Mouse (Mus musculus) frontal cortex, adult (tissue): ENCODE data around the gene Bcl7c.
"Not testable (repeated sequence)": the region's sequence is repeated elsewhere in the genome, so short reads cannot be mapped to it uniquely, and the experiment has no call there.

Experiments used
- ATAC-seq: cut with Nextera tagmentation; 2 replicates; pipeline ENCODE4 v1.9.2; 2017; ENCODE audit warnings: mild to moderate bottlenecking, moderate library complexity, mixed read lengths; ENCODE audit not compliant: low TSS enrichment

The Bcl7c gene

DNA sequence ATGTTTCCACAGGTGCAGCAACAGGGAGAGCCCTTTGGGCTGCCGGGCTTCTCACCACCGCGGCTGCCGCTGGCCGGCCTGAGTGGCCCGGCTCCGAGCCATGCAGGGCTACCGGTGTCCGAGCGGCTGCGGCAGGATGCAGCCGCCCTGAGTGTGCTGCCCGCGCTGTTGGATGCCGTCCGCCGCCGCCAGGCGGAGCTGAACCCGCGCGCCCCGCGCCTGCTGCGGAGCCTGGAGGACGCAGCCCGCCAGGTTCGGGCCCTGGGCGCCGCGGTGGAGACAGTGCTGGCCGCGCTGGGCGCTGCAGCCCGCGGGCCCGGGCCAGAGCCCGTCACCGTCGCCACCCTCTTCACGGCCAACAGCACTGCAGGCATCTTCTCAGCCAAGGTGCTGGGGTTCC lies 8.3 kb upstream of the Bcl7c start:
- ATAC-seq = peak; percentile 71

DNA sequence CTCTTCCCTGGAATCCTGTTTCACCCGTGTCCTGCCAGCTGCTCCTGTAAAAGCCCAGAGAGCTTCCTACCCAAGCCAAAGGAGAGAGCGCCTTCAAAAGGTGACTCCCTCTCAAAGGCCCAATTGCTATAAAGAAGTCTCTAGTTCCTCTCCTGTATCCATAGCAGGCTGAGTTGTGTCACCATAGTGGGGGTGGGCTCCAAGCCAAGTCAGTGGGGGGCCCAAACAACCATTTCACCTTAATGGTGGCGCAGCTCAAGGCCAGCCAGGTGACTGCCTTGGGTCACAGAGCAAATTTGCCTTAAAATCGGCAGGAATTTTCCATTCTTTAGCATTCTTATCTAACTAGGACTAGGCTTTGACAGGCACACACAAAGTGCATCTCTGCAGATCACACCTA lies 6.1 kb upstream of the Bcl7c start:
- no peak for ATAC-seq

DNA sequence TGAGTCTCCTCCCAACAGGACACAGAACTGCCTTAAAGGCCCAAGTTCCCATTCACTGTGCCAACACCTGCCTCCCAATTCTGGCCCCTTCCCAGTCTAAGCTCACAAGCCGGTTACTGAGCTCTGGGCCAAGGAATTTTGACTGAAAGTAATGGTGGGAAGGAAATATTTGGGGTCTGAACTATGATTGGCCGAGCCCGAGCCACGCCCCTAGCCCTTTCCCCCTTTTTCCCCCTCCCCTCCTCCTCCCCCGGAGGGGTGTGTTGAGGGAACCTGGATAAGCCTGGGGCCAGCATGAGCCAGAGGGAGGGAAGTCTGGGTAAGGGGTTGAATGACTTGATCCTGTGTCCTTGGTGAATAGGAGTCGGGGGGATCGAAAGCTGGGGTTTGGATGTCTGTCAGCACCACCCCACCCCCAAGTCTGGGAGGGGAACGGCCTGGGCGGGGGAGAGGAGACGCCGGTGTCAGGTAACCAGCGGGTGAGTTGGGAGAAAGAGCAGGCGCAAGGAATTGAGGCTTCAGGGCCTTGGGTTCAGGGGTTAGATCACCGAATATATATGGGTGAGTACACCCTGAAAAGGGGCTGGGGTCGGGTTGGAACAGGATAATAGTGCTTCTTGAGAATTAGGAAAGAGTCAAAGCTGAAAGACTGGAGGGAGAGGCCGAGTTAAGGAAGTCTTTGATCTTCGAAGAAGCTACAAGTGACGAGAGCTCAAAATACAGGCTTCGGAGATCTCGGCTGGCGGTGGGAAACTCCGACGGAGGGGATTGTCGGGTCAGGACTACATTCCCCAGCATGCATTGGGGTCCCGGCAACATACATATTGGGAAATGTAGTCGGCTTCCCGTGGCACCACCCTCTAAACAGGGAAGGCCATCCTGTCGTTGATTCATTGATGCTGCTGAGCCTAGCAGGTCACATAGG lies 4.0 kb upstream of the Bcl7c start, which contains the start of gene Ctf1:
Gene Ctf1, plus strand, starts transcription at position 276 of the 925 bp plus-strand sequence.
- peak; percentile 68 for ATAC-seq

DNA sequence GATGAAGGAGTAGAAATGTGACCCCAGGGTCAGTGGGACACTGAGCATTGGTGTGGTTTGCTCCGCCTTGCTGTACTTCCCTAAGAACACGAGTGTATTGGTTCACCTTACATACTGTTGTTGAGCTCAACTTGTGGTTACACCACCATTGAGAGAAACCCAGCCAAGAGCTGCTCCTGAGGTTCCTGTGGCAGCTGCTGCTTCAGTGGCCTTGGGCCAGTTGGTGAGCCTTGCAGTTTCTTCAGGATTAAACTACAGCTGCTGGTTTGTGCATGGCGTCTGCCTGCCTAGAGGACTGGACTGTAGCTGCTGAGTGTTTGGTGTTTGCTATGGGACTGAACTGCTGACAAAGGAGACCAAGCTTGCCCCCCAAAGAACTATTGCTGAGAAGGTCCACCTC lies 2.7 kb upstream of the Bcl7c start:
- ATAC-seq = no peak

DNA sequence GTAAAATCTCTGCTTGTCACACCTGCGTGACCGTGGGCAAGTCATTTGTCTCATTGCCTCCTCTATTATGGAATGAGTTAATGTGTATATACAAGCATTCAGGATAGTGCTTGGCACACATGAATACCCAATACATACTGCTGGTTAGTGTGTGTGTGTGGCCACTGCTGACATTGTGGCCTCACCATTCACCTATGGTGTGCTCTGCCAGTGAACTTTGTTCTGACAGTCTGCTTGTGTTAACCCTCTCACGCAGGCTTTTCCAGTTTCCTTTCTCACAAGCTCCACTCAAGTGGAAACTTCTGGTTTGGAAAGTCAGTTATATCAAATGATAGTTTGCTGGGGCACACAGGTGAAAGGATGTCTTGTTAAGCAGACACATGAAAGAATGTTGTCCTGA lies 2.3 kb upstream of the Bcl7c start:
- no peak for ATAC-seq

DNA sequence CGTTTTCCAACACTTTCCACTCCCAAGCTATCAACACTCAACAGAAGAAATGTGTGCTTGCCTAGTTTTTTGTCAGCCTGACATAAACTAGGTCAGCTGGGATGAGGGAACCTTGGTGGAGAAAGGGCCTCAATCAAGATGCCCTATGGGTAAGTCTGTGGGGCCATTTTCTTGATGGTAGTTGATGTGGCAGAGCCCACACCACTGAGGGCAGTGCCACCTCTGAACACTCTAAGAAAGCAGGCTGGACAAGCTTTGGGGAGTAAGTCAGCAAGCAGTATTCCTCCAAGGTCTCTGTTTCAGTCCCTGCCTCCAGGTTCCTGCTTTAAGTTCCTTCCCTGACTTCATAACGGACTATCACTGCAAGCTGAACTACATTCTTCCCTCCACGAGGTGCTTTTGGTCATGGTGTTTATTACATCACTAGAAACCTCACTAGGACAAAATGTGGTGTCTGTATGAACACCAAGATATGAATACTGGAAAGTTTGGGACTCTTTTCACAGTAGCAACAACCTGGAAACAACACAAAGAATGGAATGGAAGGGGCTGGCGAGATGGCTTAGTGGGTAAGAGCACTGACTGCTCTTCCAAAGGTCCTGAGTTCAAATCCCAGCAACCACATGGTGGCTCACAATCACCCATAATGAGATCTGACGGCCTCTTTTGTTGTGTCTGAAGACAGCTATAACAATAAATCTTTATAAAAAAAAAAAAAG lies 687 bp upstream of the Bcl7c start:
- ATAC-seq = no peak

DNA sequence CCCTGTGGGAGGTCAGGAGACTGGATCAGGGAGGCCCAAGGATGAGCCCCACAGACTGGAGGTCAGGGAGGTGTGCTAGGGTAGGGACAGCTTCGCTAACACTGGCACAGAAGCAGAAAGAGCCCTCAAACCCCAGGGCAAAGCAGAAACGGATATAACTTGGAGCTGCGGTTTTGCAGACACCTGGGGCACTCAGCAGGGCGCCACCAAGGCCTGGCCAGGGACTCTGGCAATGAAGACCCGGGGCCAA lies 851 bp downstream of the Bcl7c start:
- ATAC-seq = no peak

DNA sequence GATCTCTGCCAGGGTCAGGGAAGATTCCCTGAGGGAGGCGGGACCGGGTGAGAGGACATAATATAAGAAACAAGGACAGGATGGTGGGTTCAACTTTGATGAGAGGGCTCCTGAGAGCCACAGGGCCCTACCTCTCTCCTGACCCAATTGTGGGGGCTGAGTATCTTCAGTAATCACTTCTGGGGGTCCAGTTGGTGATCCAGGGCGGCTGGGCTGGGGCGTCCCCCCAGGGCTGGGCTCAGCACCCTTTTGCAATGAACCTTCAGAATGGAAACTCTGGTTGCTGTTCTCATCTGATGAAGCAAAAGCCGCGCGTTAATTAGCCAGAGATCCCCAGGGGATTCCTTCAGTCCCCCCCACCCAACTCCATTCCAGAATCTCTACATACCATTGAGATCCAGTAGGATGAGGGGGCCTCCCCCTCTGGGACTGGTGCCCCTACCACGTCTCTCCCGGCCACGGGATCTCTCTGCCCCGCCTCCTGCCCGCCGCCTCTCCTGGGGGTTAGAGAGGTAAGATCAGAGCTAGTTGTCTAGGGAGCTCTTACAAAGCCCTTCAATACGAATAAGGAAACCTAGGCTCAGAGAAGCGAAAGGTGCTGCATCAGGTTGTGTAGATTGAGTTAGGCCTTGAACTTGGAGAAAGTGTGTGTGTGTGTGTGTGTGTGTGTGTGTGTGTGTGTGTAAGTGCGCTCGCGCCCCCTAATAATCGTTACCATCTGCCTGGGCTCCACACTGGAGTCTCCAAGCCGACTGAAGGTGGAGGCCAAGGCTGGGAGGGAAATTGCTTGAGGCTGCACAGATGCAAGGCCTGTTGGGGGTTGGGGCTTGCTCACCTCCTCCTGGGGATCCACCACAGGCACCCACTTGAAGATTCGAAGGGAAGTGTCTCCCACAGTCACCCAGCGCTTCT lies 1.4 kb downstream of the Bcl7c start:
- ATAC-seq = no peak

DNA sequence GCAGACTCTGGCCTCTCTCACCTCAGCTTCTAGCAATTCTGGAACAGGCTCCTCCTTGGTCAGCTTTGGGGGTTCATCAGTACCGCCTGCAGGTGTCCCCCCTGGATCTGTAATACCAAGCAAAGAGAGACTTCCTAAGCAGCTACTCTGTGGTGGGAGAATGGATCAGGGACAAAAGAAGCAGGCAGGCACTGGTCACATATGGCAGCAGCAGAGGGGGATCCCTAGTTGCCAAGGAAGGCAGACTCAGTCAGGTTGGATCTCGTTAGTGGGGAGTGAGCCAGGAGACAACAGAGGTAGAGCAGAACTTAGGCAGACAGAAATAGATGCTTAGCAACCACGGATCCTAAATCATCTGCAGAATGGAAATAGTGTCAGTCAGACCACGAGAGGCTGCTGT lies 3.0 kb downstream of the Bcl7c start:
- ATAC-seq = no peak

DNA sequence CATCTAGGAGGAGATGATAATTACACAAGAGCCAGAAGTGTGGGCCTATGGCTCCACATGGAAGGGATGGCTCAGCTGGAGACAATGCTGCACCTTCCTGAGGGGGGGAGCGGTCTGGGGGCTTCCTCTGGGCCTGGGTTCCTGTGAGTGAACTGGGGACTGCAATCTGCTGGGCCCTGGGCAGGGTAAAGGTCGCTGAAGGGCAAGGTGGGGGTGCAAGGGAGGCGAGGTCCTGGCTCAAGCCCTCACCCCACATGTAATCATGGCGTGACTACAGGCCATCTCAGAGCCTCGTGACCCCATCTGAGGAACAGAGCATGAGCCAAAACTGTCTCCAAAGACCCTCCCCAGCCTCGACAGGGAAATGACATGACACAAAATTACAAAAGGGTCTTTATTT lies 4.1 kb downstream of the Bcl7c start:
- no peak for ATAC-seq

DNA sequence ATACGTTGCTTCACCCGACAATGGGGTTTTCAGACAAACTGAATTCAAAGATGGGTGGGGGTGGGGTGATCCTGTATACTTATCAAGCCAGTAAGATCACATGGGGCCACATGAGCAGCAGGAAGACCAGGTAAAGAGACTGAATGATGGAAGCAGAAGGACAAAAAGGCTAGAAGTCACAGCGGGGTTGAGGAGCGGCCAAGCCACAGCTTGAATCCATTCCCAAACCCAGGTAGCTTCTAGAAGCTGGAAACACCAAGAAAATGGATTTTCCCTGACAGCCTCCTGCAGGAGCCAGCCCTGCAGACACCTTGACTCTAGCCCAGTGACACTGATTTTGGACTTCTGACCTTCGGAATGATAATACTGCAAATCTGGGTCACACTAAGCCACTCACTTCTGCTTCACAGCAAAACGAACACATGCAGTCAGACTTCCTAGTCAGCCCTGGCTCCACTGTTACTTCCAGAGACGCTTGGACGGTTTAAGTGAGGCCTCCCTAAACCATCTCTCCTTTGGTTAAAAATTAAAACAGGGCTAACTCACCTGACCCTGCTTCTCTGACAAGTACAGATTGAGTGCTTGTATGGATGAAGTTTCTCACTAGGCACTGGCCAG lies 5.1 kb downstream of the Bcl7c start:
- no peak for ATAC-seq

DNA sequence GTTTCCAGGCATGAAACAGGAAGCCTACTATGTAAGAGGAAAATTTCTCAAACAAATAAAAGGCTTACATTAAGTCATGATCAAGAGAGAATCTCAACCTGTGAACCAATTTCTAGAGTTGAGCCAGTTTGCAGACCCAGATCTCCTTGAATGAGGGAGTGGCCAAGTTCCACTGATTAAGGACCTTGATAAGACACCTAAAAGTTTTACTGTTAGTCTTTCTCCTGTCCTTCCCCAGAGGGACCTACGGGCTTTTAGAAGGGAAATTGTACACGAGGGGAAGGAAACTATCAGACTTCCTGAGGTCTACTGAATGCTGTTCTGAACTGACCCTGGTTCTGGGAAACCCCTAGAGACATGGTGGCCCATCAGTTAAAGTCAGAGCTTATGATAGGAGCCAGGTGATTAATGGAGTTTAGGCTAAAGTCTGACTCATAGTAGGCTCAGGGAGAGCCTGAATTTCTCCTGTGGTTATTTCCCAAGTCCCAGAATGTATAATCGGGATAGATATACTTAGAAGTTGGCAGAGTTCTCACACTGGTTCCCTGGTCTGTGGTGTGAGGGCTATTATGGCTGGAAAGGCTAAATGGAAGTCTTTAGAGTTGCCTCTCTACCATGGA lies 7.9 kb downstream of the Bcl7c start:
- no peak for ATAC-seq

DNA sequence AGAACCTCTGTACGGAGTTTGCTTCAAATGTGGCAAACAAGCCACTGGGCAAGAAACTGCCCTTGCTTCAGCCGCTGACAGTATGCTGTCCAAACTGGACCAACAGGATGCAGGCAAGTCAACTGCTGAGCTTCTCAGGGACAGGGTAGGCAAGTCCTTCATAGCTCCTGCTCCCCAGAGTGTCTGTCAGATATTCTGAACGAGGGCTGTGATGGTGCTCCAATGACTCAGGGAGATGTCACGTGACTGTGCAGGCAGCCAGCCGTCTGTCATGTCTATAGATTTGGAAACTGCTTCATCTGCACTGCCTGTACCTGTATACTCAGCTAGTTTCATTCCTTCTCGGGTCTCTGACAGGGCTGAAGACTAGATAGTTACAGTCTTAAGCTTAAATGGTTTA lies 9.7 kb downstream of the Bcl7c start:
- peak; percentile 70; the same call in 1 of the 2 replicates for ATAC-seq

DNA sequence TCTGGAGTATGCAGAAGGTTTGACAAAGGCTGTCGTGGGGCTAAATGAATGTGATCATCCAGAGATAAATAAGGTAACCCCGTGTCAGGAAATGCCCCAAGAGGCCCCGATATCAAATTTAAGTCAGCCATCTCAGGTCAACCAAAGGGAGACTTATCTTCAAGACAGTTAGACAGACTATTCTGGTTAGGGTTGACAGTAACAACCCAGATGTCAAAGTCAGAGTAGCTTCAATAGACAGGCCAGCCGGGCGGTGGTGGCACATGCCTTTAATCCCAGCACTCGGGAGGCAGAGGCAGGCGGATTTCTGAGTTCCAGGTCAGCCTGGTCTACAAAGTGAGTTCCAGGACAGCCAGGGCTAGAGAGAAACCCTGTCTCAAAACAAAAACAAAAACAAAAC lies 15.0 kb downstream of the Bcl7c start:
- not testable (repeated sequence) for ATAC-seq

DNA sequence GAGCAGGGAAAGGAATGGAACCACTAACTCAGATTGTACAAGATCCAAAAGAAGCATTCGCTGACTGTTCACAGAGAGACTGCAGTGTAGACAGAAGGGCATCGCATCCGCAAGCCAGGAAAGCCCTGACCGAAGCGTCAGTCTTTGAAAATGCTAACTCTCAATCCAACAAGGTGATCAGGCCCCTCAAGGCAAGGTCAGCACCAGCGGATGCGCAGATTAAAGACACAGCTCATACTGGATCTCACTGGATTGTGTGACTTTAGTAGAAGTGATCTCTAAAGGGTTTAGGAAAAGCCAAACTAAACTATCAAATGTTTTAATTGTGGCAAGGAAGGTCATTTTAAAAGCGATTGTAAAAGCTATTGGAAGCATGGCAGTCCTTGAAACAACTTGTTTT lies 15.4 kb downstream of the Bcl7c start:
- ATAC-seq = no peak

DNA sequence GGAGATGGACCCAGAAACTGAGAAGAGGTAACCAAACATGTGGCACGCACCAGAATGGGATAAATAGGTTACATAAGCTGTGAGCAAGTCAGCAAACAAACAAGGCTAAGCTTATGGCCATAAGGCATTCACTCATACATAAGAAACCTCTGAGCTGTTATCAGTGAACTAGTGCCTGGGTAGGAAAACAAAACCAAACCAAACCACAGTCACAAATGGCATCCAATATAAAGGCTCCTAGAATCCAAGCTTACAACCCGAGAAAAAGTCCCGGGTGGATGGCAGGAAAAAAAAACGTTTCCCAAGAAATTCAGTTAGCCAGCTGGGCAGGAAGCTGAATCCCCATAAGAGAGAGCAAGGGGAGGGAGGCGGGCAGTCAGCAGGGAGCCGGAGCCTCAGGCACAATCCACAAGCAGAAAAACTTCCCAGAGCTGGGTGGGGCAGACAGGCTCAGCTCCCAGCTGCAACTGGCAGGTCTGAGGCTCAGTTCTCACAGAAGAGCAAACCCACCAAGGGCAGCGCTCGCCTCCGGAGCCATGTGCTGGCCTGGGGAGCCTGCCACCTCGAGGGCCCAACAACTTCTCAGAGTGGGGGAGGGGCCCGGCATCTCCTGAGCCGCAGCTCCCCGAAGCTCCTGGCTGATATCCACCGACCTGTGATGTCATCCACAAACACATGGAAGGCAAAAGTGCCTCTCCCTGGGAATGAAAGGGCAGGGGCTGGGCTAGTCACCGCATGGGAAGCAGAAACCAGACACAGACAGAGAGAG lies 17.3 kb downstream of the Bcl7c start:
- peak; percentile 82 for ATAC-seq

DNA sequence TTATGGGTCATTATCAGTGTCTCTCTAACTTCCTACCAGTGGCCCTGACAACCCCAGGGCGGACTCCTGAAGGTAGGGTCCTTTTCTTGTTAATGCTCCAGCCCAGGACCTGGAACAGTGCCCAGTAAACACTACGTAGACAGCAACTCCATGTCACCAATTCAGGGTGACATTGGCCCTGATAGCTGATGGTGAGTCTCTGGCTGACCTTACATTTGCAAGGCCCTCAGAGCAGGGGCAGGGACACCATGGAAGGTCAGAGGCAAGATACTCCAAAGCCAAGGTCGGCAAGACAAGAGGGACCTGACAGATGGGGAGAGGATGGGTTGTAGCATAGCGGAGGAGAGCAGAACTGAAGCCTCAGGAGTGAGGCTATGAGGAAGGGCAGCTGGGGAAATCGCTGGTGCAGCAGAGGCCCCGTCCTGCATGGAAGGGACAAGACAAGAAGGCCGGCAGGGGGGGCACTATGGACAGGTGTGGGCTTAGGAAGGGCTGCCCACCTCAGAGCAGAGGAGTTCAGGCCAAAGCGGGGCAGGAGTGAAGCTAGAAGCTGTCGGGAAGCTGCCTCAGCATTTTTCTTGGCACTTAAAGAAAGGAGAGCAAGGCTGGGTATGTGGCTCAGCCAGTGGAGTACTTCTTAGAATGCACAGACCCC lies 19.0 kb downstream of the Bcl7c start:
- no peak for ATAC-seq

DNA sequence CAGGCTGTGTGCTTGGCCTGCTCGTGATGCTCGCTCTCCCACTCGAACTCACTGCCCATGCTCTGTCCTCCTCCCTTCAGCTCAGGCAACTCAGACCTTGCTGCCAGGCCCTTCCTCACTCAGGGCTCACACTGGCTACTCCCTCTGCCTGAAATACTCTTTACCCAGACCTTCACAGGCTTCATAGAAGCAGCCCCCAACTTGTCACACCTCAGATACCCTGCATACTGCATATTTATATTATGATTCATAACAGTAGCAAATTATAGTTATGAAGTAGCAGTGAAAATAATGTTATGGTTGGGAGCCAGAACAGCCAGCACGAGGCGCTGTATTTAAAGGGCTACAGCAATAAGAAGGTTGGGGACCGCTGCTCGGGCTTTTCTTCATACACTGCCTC lies 19.8 kb downstream of the Bcl7c start:
- ATAC-seq = 0 out of 2 replicates have a peak, but pooled peaks have one; percentile 53

DNA sequence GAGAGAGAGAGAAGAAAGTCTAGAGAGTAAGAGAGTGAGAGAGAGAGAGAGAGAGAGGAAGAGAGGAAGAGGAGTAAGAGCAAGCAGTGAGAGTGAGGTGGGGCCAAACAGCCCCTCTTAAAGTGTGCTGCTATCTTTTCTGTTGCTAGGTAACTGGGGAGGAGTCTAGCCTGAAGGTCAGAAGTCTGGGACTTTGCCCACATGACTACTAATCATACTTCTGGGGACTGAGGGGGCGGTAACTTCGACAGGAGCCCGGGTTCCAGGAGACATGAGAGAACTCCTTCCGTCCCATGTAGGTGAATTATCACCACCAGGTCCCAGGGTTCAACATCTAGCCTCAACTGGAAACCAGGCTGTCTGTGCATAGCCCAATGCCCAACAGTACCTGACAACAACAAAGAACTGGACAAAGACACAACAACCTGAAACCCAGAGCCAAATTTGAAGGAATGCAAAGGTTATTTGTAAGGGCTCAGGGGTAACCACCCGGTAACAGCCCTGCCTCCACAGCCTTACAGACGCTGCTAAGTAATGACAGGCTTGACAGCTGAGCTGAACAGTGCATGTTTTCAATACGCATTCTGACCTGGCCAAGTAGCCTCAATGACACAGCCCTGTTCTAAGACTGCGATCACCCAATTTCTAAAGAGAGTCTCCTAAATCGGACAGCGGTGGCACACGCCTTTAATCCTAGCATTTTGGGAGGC lies 21.8 kb downstream of the Bcl7c start:
- ATAC-seq = no peak
